Mouse (Mus musculus) olfactory bulb, adult 2 months (tissue): ENCODE results near the gene Cnot3.

Experiments used
- CTCF ChIP-seq: fragments of 200-500 bp; IDR thresholded peaks from 2 replicates; pipeline ENCODE4 v1.5.1; 2012; ENCODE audit warnings: low read depth, mild to moderate bottlenecking, low read length, moderate library complexity; ENCODE audit not compliant: insufficient read depth
- POLR2A ChIP-seq: fragments of 200-500 bp; IDR thresholded peaks from 2 replicates; pipeline ENCODE4 v1.6.1; 2012; ENCODE audit warnings: mild to moderate bottlenecking, low read depth, low read length, moderate library complexity; ENCODE audit not compliant: insufficient read depth

DNA sequence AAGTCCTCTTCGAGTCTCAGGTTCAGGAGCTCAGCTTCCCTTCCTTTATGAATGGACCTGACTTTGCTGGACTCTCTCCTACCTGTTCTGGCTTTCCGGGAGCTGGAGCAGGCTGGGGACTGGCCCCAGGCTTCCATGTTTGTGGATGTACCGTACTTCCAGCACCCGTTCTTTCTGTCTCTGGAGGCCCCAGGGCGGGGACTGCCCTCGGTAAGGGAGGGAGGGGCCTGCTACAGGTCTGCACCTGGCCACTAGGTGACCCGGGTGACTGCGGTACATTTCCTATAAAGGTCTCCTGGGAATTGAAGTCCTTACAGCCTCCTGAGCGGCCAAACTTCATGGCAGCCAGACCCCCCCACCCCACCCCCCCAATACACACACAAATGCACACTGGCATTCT is 32.3 kb downstream of the Cnot3 start, which contains the start of gene Tmc4:
- TF ChIP-seq POLR2A (no peak), CTCF (no peak)
